Mouse (Mus musculus): ENCODE results near the gene Klri1.
A peak's percentile ranks its signal among the peaks of the same experiment; 100 is the strongest.
"Not testable (repeated sequence)": the region's sequence is repeated elsewhere in the genome, so short reads cannot be mapped to it uniquely, and the experiment has no call there.

Gene Klri1

GRCm38 (mm10) chr6:129717032-129717431, at the start of gene Klri1:
Klri1 (minus strand) TSS chr6:129717132.
- no peak for DNase-seq (ENCODE audit: low read depth, low spot score)

GRCm38 (mm10) chr6:129747654-129748032, 30.7 kb upstream of the Klri1 start:
- DNase-seq (ENCODE audit: low read depth, low spot score), result peak; percentile 51

- DNase-seq (ENCODE audit: low read depth, low spot score), result peak; percentile 78
Observed at GRCm38 (mm10) chr6:129747016-129747653, 30.2 kb upstream of the Klri1 start.

GRCm38 (mm10) chr6:129746151-129746550, 29.2 kb upstream of the Klri1 start:
- peak; percentile 7 for DNase-seq (ENCODE audit: low read depth, low spot score)

- no peak for DNase-seq (ENCODE audit: low read depth, low spot score)
Observed at GRCm38 (mm10) chr6:129740069-129740721, 23.3 kb upstream of the Klri1 start, which contains the start of gene Klri2. Klri2 (minus strand) TSS chr6:129740484.

- DNase-seq (ENCODE audit: low read depth, low spot score), result no peak
Observed at GRCm38 (mm10) chr6:129736414-129736813, 19.5 kb upstream of the Klri1 start.

- no peak for DNase-seq (ENCODE audit: low read depth, low spot score)
Observed at GRCm38 (mm10) chr6:129727237-129727636, 10.3 kb upstream of the Klri1 start.

GRCm38 (mm10) chr6:129721390-129721789, 4.5 kb upstream of the Klri1 start:
- DNase-seq (ENCODE audit: low read depth, low spot score), result no peak

- DNase-seq (ENCODE audit: low read depth, low spot score), result no peak
Observed at GRCm38 (mm10) chr6:129720487-129720886, 3.6 kb upstream of the Klri1 start.

- no peak for DNase-seq (ENCODE audit: low read depth, low spot score)
Observed at GRCm38 (mm10) chr6:129713566-129713965, 3.4 kb downstream of the Klri1 start.

GRCm38 (mm10) chr6:129691436-129691835, 25.5 kb downstream of the Klri1 start:
- not testable (repeated sequence) for DNase-seq (ENCODE audit: low read depth, low spot score)

- DNase-seq (ENCODE audit: low read depth, low spot score), result peak; percentile 75
Observed at GRCm38 (mm10) chr6:129680379-129680778, 36.6 kb downstream of the Klri1 start.

- DNase-seq (ENCODE audit: low read depth, low spot score), result peak; percentile 8
Observed at GRCm38 (mm10) chr6:129678873-129679272, 38.1 kb downstream of the Klri1 start, which contains the start of gene Klrc1. Klrc1 (minus strand) TSS chr6:129678973.

- DNase-seq (ENCODE audit: low read depth, low spot score), result not testable (repeated sequence)
Observed at GRCm38 (mm10) chr6:129661301-129661700, 55.6 kb downstream of the Klri1 start.

- not testable (repeated sequence) for DNase-seq (ENCODE audit: low read depth, low spot score)
Observed at GRCm38 (mm10) chr6:129660589-129660988, 56.3 kb downstream of the Klri1 start, which contains the start of gene Klrc2. Klrc2 (minus strand) TSS chr6:129660689.

All from CD4-positive helper T cell, adult 2 months (primary cell).